Mouse (Mus musculus): ENCODE data around the gene Mars. TPM values are rescaled to one million over a fixed set of nuclear protein-coding genes. Genes with fewer than 3 reads are reported as not detected.

Mars gene
- total and polyA plus RNA-seq, 3 experiments: 143 to 224 (median 161) TPM

- H3K9me3 ChIP-seq (replicated peaks; ENCODE audit: low read length): no peaks in the 10 kb centered on the region
- no peak overlapping the region for H3K4me3 ChIP-seq (replicated peaks in 1 of 3; ENCODE audit: low read depth in 2 of 3, low read length in 2 of 3, poor library complexity in 1 of 3)
- peaks cover 81 to 95% of the 10 kb centered on the region in 2 experiments for H3K36me3 ChIP-seq (replicated peaks in 1 of 2; ENCODE audit: control insufficient read depth in 1 of 2, insufficient read depth in 1 of 2, low read length in 1 of 2)
- H3K4me1 ChIP-seq (ENCODE audit: control insufficient read depth in 1 of 2, insufficient read depth in 2 of 2): peaks cover 4 to 30% of the 10 kb centered on the region in 2 experiments; a peak in 3 of 4 replicates
- no peaks in the 10 kb centered on the region for H3K27me3 ChIP-seq (replicated peaks)
- dilution Hi-C loops (cut with MboI; ENCODE audit: extremely low pct_ligation_motif_present, extremely low pct_unique_long_range_greater_than_20kb, low sequenced_read_pairs) (no loop called here), in situ Hi-C loops (cut with MboI; ENCODE audit: low pct_ligation_motif_present, low pct_unique_long_range_greater_than_20kb, low sequenced_read_pairs) (no loop called here)
- no peak overlapping the region for H3K27ac ChIP-seq (ENCODE audit: insufficient read depth, low read depth)
- H3K9ac ChIP-seq (ENCODE audit: insufficient read depth, low read depth): no peak overlapping the region
- no peak for DNase-seq (ENCODE audit: extremely low read depth)
- peaks cover 23% of the 10 kb centered on the region for H3K79me2 ChIP-seq (replicated peaks; ENCODE audit: control insufficient read depth, extremely low read depth, insufficient read depth, poor library complexity, severe bottlenecking)
- TF ChIP-seq USF1 (IDR thresholded peaks at IDR 0.05; ENCODE audit: low read depth, low read length) (no peak), KAT2A (IDR thresholded peaks at IDR 0.05; ENCODE audit: insufficient replicate concordance, low read length) (no peak), POLR2A (IDR thresholded peaks at IDR 0.05; ENCODE audit: low read depth, low read length) (peak; percentile 35; the same call in 1 of the 2 replicates), MYC (IDR thresholded peaks at IDR 0.05; ENCODE audit: low read depth, low read length) (no peak), POLR2AphosphoS2 (IDR thresholded peaks at IDR 0.05; ENCODE audit: low read depth, low read length) (0 out of 2 replicates have a peak, but pooled peaks have one; percentile 13), ZC3H11A (IDR thresholded peaks at IDR 0.05; ENCODE audit: low read depth, low read length) (no peak), PAX5 (IDR thresholded peaks at IDR 0.05; ENCODE audit: low read length) (no peak), JUN (IDR thresholded peaks at IDR 0.05; ENCODE audit: insufficient read depth, low read depth, low read length) (no peak), USF2 (conservative IDR thresholded peaks at IDR 0.05; ENCODE audit: low read depth, low read length) (no peak), GABPA (IDR thresholded peaks at IDR 0.05; ENCODE audit: insufficient replicate concordance, low read depth, low read length) (no peak), CHD1 (IDR thresholded peaks at IDR 0.05; ENCODE audit: low read depth, low read length) (no peak)
- no peak overlapping the region for H3K4me2 ChIP-seq (ENCODE audit: insufficient read depth, low read depth, poor library complexity, severe bottlenecking)
Measured at GRCm38 (mm10) chr10:127297015-127297871, 14.3 kb downstream of the Mars start.

GRCm38 (mm10) chr10:127295986-127296794 is 15.4 kb downstream of the Mars start:
- Histone ChIP-seq H3K79me2 (replicated peaks; ENCODE audit: control insufficient read depth, extremely low read depth, insufficient read depth, poor library complexity, severe bottlenecking) (peaks cover 34% of the 10 kb centered on the region), H3K27ac (ENCODE audit: insufficient read depth, low read depth) (no peak overlapping the region), H3K4me3 (replicated peaks in 1 of 3; ENCODE audit: low read depth in 2 of 3, low read length in 2 of 3, poor library complexity in 1 of 3) (no peak overlapping the region), H3K9me3 (replicated peaks; ENCODE audit: low read length) (no peaks in the 10 kb centered on the region), H3K27me3 (replicated peaks) (no peaks in the 10 kb centered on the region), H3K4me2 (ENCODE audit: insufficient read depth, low read depth, poor library complexity, severe bottlenecking) (no peak overlapping the region), H3K36me3 (replicated peaks in 1 of 2; ENCODE audit: control insufficient read depth in 1 of 2, insufficient read depth in 1 of 2, low read length in 1 of 2) (peaks cover 79 to 93% of the 10 kb centered on the region in 2 experiments), H3K4me1 (ENCODE audit: control insufficient read depth in 1 of 2, insufficient read depth in 2 of 2) (peaks cover 4 to 32% of the 10 kb centered on the region in 2 experiments; a peak in 3 of 4 replicates), H3K9ac (ENCODE audit: insufficient read depth, low read depth) (no peak overlapping the region)
- dilution Hi-C loops (cut with MboI; ENCODE audit: extremely low pct_ligation_motif_present, extremely low pct_unique_long_range_greater_than_20kb, low sequenced_read_pairs): no loop called here
- in situ Hi-C loops (cut with MboI; ENCODE audit: low pct_ligation_motif_present, low pct_unique_long_range_greater_than_20kb, low sequenced_read_pairs): no loop called here
- TF ChIP-seq PAX5 (IDR thresholded peaks at IDR 0.05; ENCODE audit: low read length) (no peak), TBP (conservative IDR thresholded peaks at IDR 0.05; ENCODE audit: low read depth, low read length) (no peak), ZMIZ1 (IDR thresholded peaks at IDR 0.05; ENCODE audit: low read depth, low read length) (peak; percentile 42; the same call in 1 of the 2 replicates), MXI1 (IDR thresholded peaks at IDR 0.05; ENCODE audit: low read depth, low read length) (no peak), CTCF (conservative IDR thresholded peaks at IDR 0.05 in 1 of 2, IDR thresholded peaks at IDR 0.05 in 1 of 2; ENCODE audit: low read depth in 2 of 2, low read length in 2 of 2) (no peak)
- no peak for DNase-seq (ENCODE audit: extremely low read depth)

Measured in CH12.LX (cell line).